Mouse (Mus musculus) liver, embryonic 11.5 days (tissue): ENCODE results near the gene Hist1h4f. TPM values are rescaled to one million over a fixed set of nuclear protein-coding genes. Genes with fewer than 3 reads are reported as not detected.
"Not testable (repeated sequence)": the region's sequence is repeated elsewhere in the genome, so short reads cannot be mapped to it uniquely, and the experiment has no call there.

Experiments
- ATAC-seq: fragments of 200-750 bp; cut with Nextera tagmentation; replicated peaks from 2 replicates; pipeline ENCODE4 v1.8.0; 2017; ENCODE audit warnings: moderate number of reproducible peaks, mild to moderate bottlenecking, moderate TSS enrichment, moderate library complexity; ENCODE audit not compliant: low FRiP score
- DNase-seq: peaks from one replicate; pipeline ENCODE4 v3.0.0-alpha.2; 2017; ENCODE audit warnings: low spot score
- H3K27ac ChIP-seq: fragments of 300-500 bp; sonication (generic); 2 replicates; pipeline ENCODE4 v1.5.1; 2014; ENCODE audit warnings: mild to moderate bottlenecking, low read depth, low read length, control low read depth
- H3K27me3 ChIP-seq: fragments of 300-500 bp; sonication (generic); replicated peaks from 2 replicates; pipeline ENCODE4 v1.6.1; 2014; ENCODE audit warnings: low read length, mixed read lengths; ENCODE audit not compliant: control insufficient read depth, insufficient read depth
- H3K36me3 ChIP-seq: fragments of 300-500 bp; sonication (generic); 2 replicates; pipeline ENCODE4 v1.6.1; 2014; ENCODE audit warnings: mild to moderate bottlenecking, low read length, moderate library complexity, mixed read lengths; ENCODE audit not compliant: control insufficient read depth, insufficient read depth
- H3K4me1 ChIP-seq: fragments of 300-500 bp; sonication (generic); replicated peaks from 2 replicates; pipeline ENCODE4 v1.6.1; 2014; ENCODE audit warnings: low read length, mixed read lengths; ENCODE audit not compliant: control insufficient read depth, insufficient read depth
- H3K4me2 ChIP-seq: fragments of 300-500 bp; sonication (generic); 2 replicates; pipeline ENCODE4 v1.6.1; 2014; ENCODE audit warnings: mild to moderate bottlenecking, control low read depth, moderate library complexity
- H3K4me3 ChIP-seq: fragments of 300-500 bp; sonication (generic); 2 replicates; pipeline ENCODE4 v1.5.1; 2014; ENCODE audit warnings: low read depth, low read length, control low read depth
- H3K9ac ChIP-seq: fragments of 300-500 bp; sonication (generic); 2 replicates; pipeline ENCODE4 v1.6.1; 2014; ENCODE audit warnings: low read depth, low read length, control low read depth
- H3K9me3 ChIP-seq: fragments of 300-500 bp; sonication (generic); 2 replicates; pipeline ENCODE4 v1.6.1; 2016; ENCODE audit warnings: low read length, inconsistent platforms, mixed read lengths; ENCODE audit not compliant: control insufficient read depth
- WGBS: fragments of 180-500 bp; shearing (Covaris S2); extraction: QIAGEN DNeasy Blood & Tissue Kit; methylation state at CpG from one replicate; pipeline ENCODE4 v1.1.7; 2014; 5-methylcytosine and 5-hydroxymethylcytosine counted together
- polyA plus RNA-seq: library from polyadenylated mRNA; unstranded; fragments of >200 nt; fragmentation: Nextera tagmentation; extraction: Ambion mirVana; gene quantifications from 2 replicates; pipeline ENCODE4 v1.2.1, GENCODE M21; 2014

Gene Hist1h4f
- polyA plus RNA-seq, 1 experiment from 2014 or later, result 1.4 TPM

GRCm38 (mm10) chr13:23552962-23553361 is 1.5 kb upstream of the Hist1h4f start, which contains the start of gene Hist1h1d:
Gene Hist1h1d (plus strand): TSS chr13:23553262.
- Histone ChIP-seq H3K9me3 (no peaks in the 10 kb centered on the region), H3K9ac (peak within 1 kb of the TSS; percentile 91), H3K27ac (peak within 1 kb of the TSS; percentile 100), H3K36me3 (no peaks in the 10 kb centered on the region), H3K27me3 (no peaks in the 10 kb centered on the region), H3K4me1 (0 out of 2 replicates have a peak, but pooled peaks cover 13% of the 10 kb centered on the region), H3K4me3 (no peak within 1 kb of the TSS), H3K4me2 (peak within 1 kb of the TSS; percentile 83)
- ATAC-seq, result no peak
- DNase-seq, result no peak

GRCm38 (mm10) chr13:23551931-23552914 is 775 bp upstream of the Hist1h4f start:
- Histone ChIP-seq H3K4me1 (0 out of 2 replicates have a peak, but pooled peaks cover 13% of the 10 kb centered on the region), H3K36me3 (no peaks in the 10 kb centered on the region), H3K9ac (peak overlapping the region; percentile 61), H3K9me3 (no peaks in the 10 kb centered on the region), H3K4me2 (peak overlapping the region; percentile 72), H3K27me3 (no peaks in the 10 kb centered on the region), H3K27ac (peak overlapping the region; percentile 99), H3K4me3 (peak overlapping the region; percentile 46)
- DNase-seq (no peak), ATAC-seq (no peak)
- 42% methylated on average over 8 of the region's 8 CpGs for WGBS

- Histone ChIP-seq H3K4me3 (peak overlapping the region; percentile 46), H3K4me2 (peak overlapping the region; percentile 72), H3K36me3 (no peaks in the 10 kb centered on the region), H3K9me3 (no peaks in the 10 kb centered on the region), H3K27me3 (no peaks in the 10 kb centered on the region), H3K9ac (peak overlapping the region; percentile 61), H3K27ac (peak overlapping the region; percentile 99), H3K4me1 (0 out of 2 replicates have a peak, but pooled peaks cover 12% of the 10 kb centered on the region)
- DNase-seq (peak; percentile 46), ATAC-seq (no peak; the same call in none of the 2 replicates)
- WGBS, result 5% methylated on average over 3 of the region's 3 CpGs
Observed at GRCm38 (mm10) chr13:23550761-23551145, 695 bp downstream of the Hist1h4f start.

GRCm38 (mm10) chr13:23546694-23547093 is 4.8 kb downstream of the Hist1h4f start:
- no peak overlapping the region for H3K4me2 ChIP-seq
- H3K9ac ChIP-seq, result peak overlapping the region; percentile 43; the same call in 1 of the 2 replicates
- no peak for ATAC-seq
- H3K27me3 ChIP-seq, result no peaks in the 10 kb centered on the region
- no peak overlapping the region for H3K27ac ChIP-seq
- 69% methylated on average over 5 of the region's 5 CpGs for WGBS
- DNase-seq, result no peak
- 0 out of 2 replicates have a peak, but pooled peaks cover 8% of the 10 kb centered on the region for H3K4me1 ChIP-seq
- no peaks in the 10 kb centered on the region for H3K9me3 ChIP-seq
- H3K4me3 ChIP-seq, result no peak overlapping the region
- no peaks in the 10 kb centered on the region for H3K36me3 ChIP-seq

GRCm38 (mm10) chr13:23544787-23545120 is 6.7 kb downstream of the Hist1h4f start:
- DNase-seq, H3K36me3 ChIP-seq: not testable (repeated sequence)
- WGBS, result 0% methylated on average over 11 of the region's 14 CpGs

GRCm38 (mm10) chr13:23543965-23544786 is 7.3 kb downstream of the Hist1h4f start, which contains the start of gene Hist1h3f:
Gene Hist1h3f (plus strand): TSS chr13:23544052.
- peak within 1 kb of the TSS; percentile 83 for H3K4me2 ChIP-seq

More at GRCm38 (mm10) chr13:23544787-23545120, 6.7 kb downstream of the Hist1h4f start:
- not testable (repeated sequence) for H3K4me1 ChIP-seq, H3K9me3 ChIP-seq, H3K27me3 ChIP-seq
- H3K4me3 ChIP-seq, result peak overlapping the region; percentile 42
- peak overlapping the region; percentile 98; the same call in 1 of the 2 replicates for H3K27ac ChIP-seq
- H3K4me2 ChIP-seq, result peak overlapping the region; percentile 53
- peak; percentile 13 for ATAC-seq
- H3K9ac ChIP-seq, result peak overlapping the region; percentile 63

GRCm38 (mm10) chr13:23542999-23543607 is 8.3 kb downstream of the Hist1h4f start, which contains the start of gene Hist1h2bh:
Gene Hist1h2bh (minus strand): TSS chr13:23543392.
- H3K4me1 ChIP-seq, H3K27me3 ChIP-seq, H3K9me3 ChIP-seq, H3K36me3 ChIP-seq: not testable (repeated sequence)
- H3K4me3 ChIP-seq, result peak within 1 kb of the TSS; percentile 53
- H3K27ac ChIP-seq, result peak within 1 kb of the TSS; percentile 98
- H3K4me2 ChIP-seq, result peak within 1 kb of the TSS; percentile 83
- peak within 1 kb of the TSS; percentile 82 for H3K9ac ChIP-seq
- DNase-seq (peak; percentile 74), ATAC-seq (peak; percentile 89)
- 1% methylated on average over 27 of the region's 42 CpGs for WGBS

More at GRCm38 (mm10) chr13:23543965-23544786, 7.3 kb downstream of the Hist1h4f start, which contains the start of gene Hist1h3f:
- H3K4me3 ChIP-seq, result peak within 1 kb of the TSS; percentile 53
- no peaks in the 10 kb centered on the region for H3K36me3 ChIP-seq
- peaks cover 10% of the 10 kb centered on the region for H3K4me1 ChIP-seq
- peak; percentile 82 for ATAC-seq
- peak within 1 kb of the TSS; percentile 98 for H3K27ac ChIP-seq
- H3K9me3 ChIP-seq, result no peaks in the 10 kb centered on the region
- H3K9ac ChIP-seq, result peak within 1 kb of the TSS; percentile 82
- no peak for DNase-seq
- WGBS, result under 1% methylated on average over 28 of the region's 45 CpGs
- H3K27me3 ChIP-seq, result no peaks in the 10 kb centered on the region
